Mouse (Mus musculus) MEL (cell line): Measurements from ENCODE around the gene Slc2a13. TPM values are rescaled to one million over a fixed set of nuclear protein-coding genes. Genes with fewer than 3 reads are reported as not detected.

Source experiments
- DNase-seq: peaks from one replicate; pipeline ENCODE4 v3.0.0; 2011; ENCODE audit warnings: low read depth, low spot score
- H3K27ac ChIP-seq: 2 replicates; pipeline ENCODE4 v1.5.1; 2012; ENCODE audit warnings: low read depth, mild to moderate bottlenecking, control low read depth, low read length, moderate library complexity; ENCODE audit not compliant: control insufficient read depth
- H3K27me3 ChIP-seq, 2 experiments: fragments of 150-350 bp in 1 of 2; sonication (generic) in 1 of 2; 2 replicates each; pipeline ENCODE4 v1.6.1; 2012; ENCODE audit warnings: low read length in 2 of 2, mild to moderate bottlenecking in 2 of 2, improper control_type of control experiment in 1 of 2, moderate library complexity in 1 of 2; ENCODE audit not compliant: insufficient read depth in 2 of 2, control insufficient read depth in 1 of 2
- H3K36me3 ChIP-seq, 2 experiments: 2 replicates each; pipeline ENCODE4 v1.6.1; 2012 to 2014; ENCODE audit warnings: low read length in 2 of 2, improper control_type of control experiment in 1 of 2, inconsistent platforms in 1 of 2, mild to moderate bottlenecking in 1 of 2; ENCODE audit not compliant: insufficient read depth in 2 of 2, control insufficient read depth in 1 of 2
- H3K4me1 ChIP-seq, 2 experiments: fragments of 150-350 bp in 1 of 2; sonication (generic) in 1 of 2; 2 replicates each; pipeline ENCODE4 v1.6.1; 2012; ENCODE audit warnings: low read length in 2 of 2, improper control_type of control experiment in 1 of 2, mild to moderate bottlenecking in 1 of 2; ENCODE audit not compliant: insufficient read depth in 2 of 2, control insufficient read depth in 1 of 2
- H3K4me3 ChIP-seq, 2 experiments: fragments of 150-350 bp in 1 of 2; sonication (generic) in 1 of 2; 2 replicates each; pipeline ENCODE4 v1.5.1; 2012; ENCODE audit warnings: low read depth in 2 of 2, low read length in 2 of 2, mild to moderate bottlenecking in 2 of 2, moderate library complexity in 2 of 2, control low read depth in 1 of 2, improper control_type of control experiment in 1 of 2; ENCODE audit not compliant: control insufficient read depth in 1 of 2, insufficient read depth in 1 of 2
- H3K79me2 ChIP-seq: 2 replicates; pipeline ENCODE4 v1.6.1; 2012; ENCODE audit warnings: mild to moderate bottlenecking, low read length, moderate library complexity; ENCODE audit not compliant: control insufficient read depth, poor library complexity, insufficient read depth
- H3K9ac ChIP-seq: 2 replicates; pipeline ENCODE4 v1.6.1; 2012; ENCODE audit warnings: low read depth, mild to moderate bottlenecking, control low read depth, low read length, moderate library complexity; ENCODE audit not compliant: control insufficient read depth, poor library complexity, severe bottlenecking
- H3K9me3 ChIP-seq: fragments of 150-350 bp; sonication (generic); replicated peaks from 2 replicates; pipeline ENCODE4 v1.6.1; 2012; ENCODE audit warnings: mild to moderate bottlenecking, low read length, improper control_type of control experiment, moderate library complexity; ENCODE audit not compliant: insufficient read depth
- CHD1 ChIP-seq: IDR thresholded peaks from 2 replicates; pipeline ENCODE4 v1.6.1; 2012; ENCODE audit warnings: low read depth, mild to moderate bottlenecking, inconsistent platforms, low read length, improper control_type of control experiment
- ELF1 ChIP-seq: IDR thresholded peaks from 2 replicates; pipeline ENCODE4 v1.6.1; 2014; ENCODE audit warnings: low read depth, mild to moderate bottlenecking, inconsistent platforms, low read length, improper control_type of control experiment, moderate library complexity
- EP300 ChIP-seq, 2 experiments: IDR thresholded peaks; 2 replicates each; pipeline ENCODE4 v1.6.1; 2011; ENCODE audit warnings: improper control_type of control experiment in 2 of 2, low read length in 2 of 2, low read depth in 1 of 2, mild to moderate bottlenecking in 1 of 2
- ETS1 ChIP-seq: IDR thresholded peaks from 2 replicates; pipeline ENCODE4 v1.6.1; 2012; ENCODE audit warnings: low read depth, mild to moderate bottlenecking, inconsistent platforms, low read length, improper control_type of control experiment, moderate library complexity
- GABPA ChIP-seq: IDR thresholded peaks from 2 replicates; pipeline ENCODE4 v1.6.1; 2012; ENCODE audit warnings: low read depth, mild to moderate bottlenecking, inconsistent platforms, low read length, improper control_type of control experiment, moderate library complexity
- GATA1 ChIP-seq: IDR thresholded peaks from 2 replicates; pipeline ENCODE4 v1.6.1; 2011; ENCODE audit warnings: low read depth, low read length, improper control_type of control experiment
- JUND ChIP-seq: IDR thresholded peaks from 2 replicates; pipeline ENCODE4 v1.6.1; 2011; ENCODE audit warnings: low read depth, mild to moderate bottlenecking, improper control_type of control experiment, low read length
- MAX ChIP-seq: IDR thresholded peaks from 2 replicates; pipeline ENCODE4 v1.6.1; 2011; ENCODE audit warnings: low read length, improper control_type of control experiment
- MAZ ChIP-seq: IDR thresholded peaks from 2 replicates; pipeline ENCODE4 v1.6.1; 2012; ENCODE audit warnings: low read depth, mild to moderate bottlenecking, inconsistent platforms, low read length, improper control_type of control experiment
- MEF2A ChIP-seq: IDR thresholded peaks from 2 replicates; pipeline ENCODE4 v1.6.1; 2014; ENCODE audit warnings: low read depth, mild to moderate bottlenecking, inconsistent platforms, low read length, improper control_type of control experiment; ENCODE audit not compliant: poor library complexity, insufficient replicate concordance, severe bottlenecking; ENCODE audit errors: extremely low read depth
- MYB ChIP-seq: IDR thresholded peaks from 2 replicates; pipeline ENCODE4 v1.6.1; 2011; ENCODE audit warnings: mild to moderate bottlenecking, low read depth, low read length, improper control_type of control experiment
- MYC ChIP-seq: IDR thresholded peaks from 2 replicates; pipeline ENCODE4 v1.6.1; 2011; ENCODE audit warnings: low read depth, mild to moderate bottlenecking, low read length, improper control_type of control experiment, moderate library complexity
- POLR2AphosphoS5 ChIP-seq: IDR thresholded peaks from 2 replicates; pipeline ENCODE4 v1.6.1; 2012; ENCODE audit warnings: low read depth, borderline replicate concordance, mild to moderate bottlenecking, inconsistent platforms, low read length, moderate library complexity, mixed read lengths
- RCOR1 ChIP-seq: IDR thresholded peaks from 2 replicates; pipeline ENCODE4 v1.6.1; 2012; ENCODE audit warnings: low read depth, mild to moderate bottlenecking, inconsistent platforms, low read length, improper control_type of control experiment
- TAL1 ChIP-seq: IDR thresholded peaks from 2 replicates; pipeline ENCODE4 v1.6.1; 2012; ENCODE audit warnings: mild to moderate bottlenecking, inconsistent platforms, low read length, moderate library complexity, mixed read lengths
- ZC3H11A ChIP-seq: IDR thresholded peaks from 2 replicates; pipeline ENCODE4 v1.6.1; 2012; ENCODE audit warnings: low read depth, mild to moderate bottlenecking, inconsistent platforms, low read length, improper control_type of control experiment
- ZKSCAN1 ChIP-seq: IDR thresholded peaks from 2 replicates; pipeline ENCODE4 v1.6.1; 2012; ENCODE audit warnings: low read depth, mild to moderate bottlenecking, inconsistent platforms, low read length, improper control_type of control experiment, moderate library complexity
- polyA plus RNA-seq, 2 experiments: library from polyadenylated mRNA; stranded (reverse) in 1 of 2; unstranded in 1 of 2; fragments of >175 nt in 1 of 2; fragments of >200 nt in 1 of 2; gene quantifications; 2 replicates each; pipeline versions ENCODE4 v1.2.1 to v1.2.4; 2012; ENCODE audit warnings: low replicate concordance in 2 of 2, low read depth in 1 of 2; ENCODE audit not compliant: insufficient read length in 2 of 2, insufficient read depth in 1 of 2, missing spikeins in 1 of 2
- total RNA-seq: library from RNA; depleted of rRNA; stranded (reverse); fragments of 300-350 nt; gene quantifications from 2 replicates; pipeline ENCODE4 v1.2.3, GENCODE M21; 2012; rRNA removed

Slc2a13 gene
- total and polyA plus RNA-seq, 3 experiments, result not detected

DNA sequence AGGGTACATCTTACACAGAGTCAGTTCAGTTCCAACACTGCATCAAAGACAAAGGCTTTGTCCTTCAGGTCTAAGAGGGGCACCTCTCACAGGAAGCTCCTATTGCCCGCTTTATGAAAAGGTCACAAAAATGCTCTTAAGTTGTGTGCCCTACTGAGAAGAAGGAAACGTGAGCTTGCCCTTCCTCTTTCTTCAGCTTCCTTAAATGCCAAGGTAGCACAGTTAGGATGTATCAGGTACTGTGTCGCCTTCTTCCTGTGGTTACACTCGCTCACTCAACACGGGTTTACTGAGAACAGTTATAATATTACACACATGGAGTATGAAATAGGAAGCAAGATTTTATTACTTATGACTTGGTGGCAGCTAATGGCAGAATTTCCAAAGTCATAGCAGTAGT is 335.8 kb downstream of the Slc2a13 start:
- no peak overlapping the region for H3K9ac ChIP-seq
- H3K4me1 ChIP-seq, result no peaks in the 10 kb centered on the region
- H3K27ac ChIP-seq, result no peak overlapping the region
- no peaks in the 10 kb centered on the region for H3K79me2 ChIP-seq
- no peak for DNase-seq
- H3K36me3 ChIP-seq, result no peaks in the 10 kb centered on the region
- H3K9me3 ChIP-seq, result no peaks in the 10 kb centered on the region
- no peak overlapping the region for H3K4me3 ChIP-seq
- no peaks in the 10 kb centered on the region for H3K27me3 ChIP-seq
- TF ChIP-seq MYB (no peak), MYC (no peak), MAX (no peak), POLR2AphosphoS5 (no peak), EP300 (IDR thresholded peaks at IDR 0.05; ENCODE audit: low read depth in 1 of 2, low read length in 2 of 2) (no peak), MAZ (no peak), ZC3H11A (no peak), MEF2A (no peak), RCOR1 (no peak), CHD1 (no peak), TAL1 (no peak), ZKSCAN1 (no peak), ELF1 (no peak), GABPA (no peak), GATA1 (no peak), JUND (no peak), ETS1 (no peak)

Other genes starting within 250 kb of the Slc2a13 start
- not detected in 2 replicates for gene Lrrk2, start 99.9 kb upstream of the Slc2a13 start, total RNA-seq
- gene Lrrk2, start 99.9 kb upstream of the Slc2a13 start, polyA plus RNA-seq, result not detected